Mouse (Mus musculus): ENCODE data around the gene Tlr12.

DNA sequence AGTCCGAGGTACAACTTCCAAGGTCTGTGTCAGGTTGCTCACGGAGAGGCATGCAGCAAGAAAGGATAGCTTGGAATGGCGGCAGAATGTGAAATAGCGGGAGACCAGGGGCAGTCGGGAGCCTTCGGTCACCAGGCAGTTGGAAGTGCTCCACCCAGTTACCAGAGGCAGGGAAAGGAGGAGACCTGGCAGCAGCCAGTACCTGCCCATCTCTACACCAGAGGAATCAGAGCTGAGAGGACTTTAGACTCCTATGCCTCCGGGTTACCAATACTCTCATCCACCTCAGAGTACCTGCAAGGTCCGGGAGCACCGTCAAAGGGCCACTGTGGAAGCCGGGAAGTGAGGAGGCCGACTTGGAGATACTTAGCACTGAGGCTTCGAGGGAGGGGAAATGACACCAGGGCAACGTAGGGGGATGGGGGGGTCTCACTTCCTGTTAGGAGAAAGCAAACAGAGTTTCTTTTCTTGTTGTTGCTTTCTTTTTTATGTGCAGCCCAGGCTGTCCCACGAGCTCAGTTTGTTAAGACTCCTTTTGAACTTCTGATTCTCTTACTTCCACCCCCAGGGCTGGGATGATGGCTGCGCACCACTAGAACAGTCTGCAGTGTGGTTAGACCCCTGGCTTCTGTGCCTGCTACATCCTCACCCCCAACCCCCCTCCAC, at the start of gene Tlr12:
- no peak for TF ChIP-seq CTCF (IDR thresholded peaks at IDR 0.05; ENCODE audit: control insufficient read depth, insufficient read depth, low read length)
- TF ChIP-seq POLR2A (IDR thresholded peaks at IDR 0.05; ENCODE audit: borderline replicate concordance, control insufficient read depth, low read depth, low read length), result no peak
